Mouse (Mus musculus): ENCODE measurements around the gene Rhox2c. TPM values are rescaled to one million over a fixed set of nuclear protein-coding genes. Genes with fewer than 3 reads are reported as not detected.

The Rhox2c gene
- polyA plus RNA-seq (2021; fragmentation: Nextera tagmentation) = not detected in 2 replicates
- long read RNA-seq, experiment 1 = 0 reads
- long read RNA-seq, experiment 2 = 0 reads

DNA sequence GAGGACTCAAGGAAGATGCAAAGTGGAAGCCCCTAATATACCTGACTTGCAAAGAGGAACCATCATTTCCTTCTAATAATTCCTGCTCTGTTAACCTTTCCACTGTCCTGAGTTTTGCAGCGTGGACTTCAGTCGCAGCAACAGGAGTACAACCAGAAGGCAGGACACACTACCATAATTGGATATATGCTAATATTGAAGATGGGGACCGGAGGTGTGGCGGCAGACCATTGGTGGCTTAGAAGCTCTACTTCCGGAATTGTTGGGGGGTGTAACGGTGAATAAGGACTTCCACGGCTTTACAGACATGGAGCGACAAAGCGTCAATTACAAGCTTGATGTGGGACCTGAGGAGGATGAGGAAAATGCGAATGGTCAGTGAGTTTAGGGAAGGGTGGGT is at the start of gene Rhox2c:
TSS of gene Rhox2c (plus strand) at position 301 of the 400 bp plus-strand sequence.

DNA sequence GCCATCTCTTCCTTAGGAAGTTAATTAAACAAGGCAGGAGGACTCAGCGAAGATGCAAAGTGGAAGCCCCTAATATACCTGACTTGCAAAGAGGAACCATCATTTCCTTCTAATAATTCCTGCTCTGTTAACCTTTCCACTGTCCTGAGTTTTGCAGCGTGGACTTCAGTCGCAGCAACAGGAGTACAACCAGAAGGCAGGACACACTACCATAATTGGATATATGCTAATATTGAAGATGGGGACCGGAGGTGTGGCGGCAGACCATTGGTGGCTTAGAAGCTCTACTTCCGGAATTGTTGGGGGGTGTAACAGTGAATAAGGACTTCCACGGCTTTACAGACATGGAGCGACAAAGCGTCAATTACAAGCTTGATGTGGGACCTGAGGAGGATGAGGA is 41.7 kb upstream of the Rhox2c start, which contains the start of gene Rhox2b:
TSS of gene Rhox2b (plus strand) at position 301 of the 400 bp plus-strand sequence.

DNA sequence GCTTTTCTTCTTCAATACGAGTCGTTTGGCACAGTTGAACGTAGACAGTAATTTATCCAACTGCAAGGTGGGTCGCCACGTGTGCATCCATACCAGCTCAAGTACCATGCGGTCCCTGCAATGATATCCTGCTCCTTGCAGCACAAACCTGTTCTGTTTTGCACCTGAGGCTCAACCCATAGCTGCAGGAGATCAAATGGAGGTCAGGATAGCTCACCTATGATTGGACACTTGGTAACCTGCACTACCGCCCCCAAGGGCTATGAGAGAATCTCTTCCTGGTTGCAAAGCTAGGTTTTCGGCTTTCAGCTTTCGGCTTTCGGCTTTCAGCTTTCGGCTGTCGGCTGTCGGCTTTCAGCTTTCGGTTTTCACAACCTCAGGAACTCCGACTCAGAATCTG is 21.3 kb upstream of the Rhox2c start, which contains the start of gene Rhox4b:
TSS of gene Rhox4b (plus strand) at position 301 of the 400 bp plus-strand sequence.

DNA sequence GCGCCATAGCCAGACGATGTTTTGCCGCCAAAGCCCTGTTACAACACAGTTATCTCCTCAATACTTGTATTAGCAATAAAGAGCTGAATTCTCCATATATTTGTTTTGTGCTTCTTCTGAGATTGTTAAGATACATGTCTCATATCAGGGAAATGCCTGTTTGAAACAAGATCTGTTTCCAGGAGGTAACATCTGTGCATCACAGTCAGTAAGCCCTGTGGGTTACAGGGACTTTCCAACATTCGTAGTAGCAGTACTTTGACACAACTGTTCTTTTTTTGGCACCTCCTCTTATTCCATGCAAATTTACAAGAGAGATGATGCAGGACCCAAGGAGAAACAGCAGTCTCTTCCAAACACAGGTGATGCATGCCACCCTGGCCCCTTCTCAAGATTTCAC is 4.8 kb downstream of the Rhox2c start, which contains the start of gene Rhox3c:
TSS of gene Rhox3c (plus strand) at position 301 of the 400 bp plus-strand sequence.

DNA sequence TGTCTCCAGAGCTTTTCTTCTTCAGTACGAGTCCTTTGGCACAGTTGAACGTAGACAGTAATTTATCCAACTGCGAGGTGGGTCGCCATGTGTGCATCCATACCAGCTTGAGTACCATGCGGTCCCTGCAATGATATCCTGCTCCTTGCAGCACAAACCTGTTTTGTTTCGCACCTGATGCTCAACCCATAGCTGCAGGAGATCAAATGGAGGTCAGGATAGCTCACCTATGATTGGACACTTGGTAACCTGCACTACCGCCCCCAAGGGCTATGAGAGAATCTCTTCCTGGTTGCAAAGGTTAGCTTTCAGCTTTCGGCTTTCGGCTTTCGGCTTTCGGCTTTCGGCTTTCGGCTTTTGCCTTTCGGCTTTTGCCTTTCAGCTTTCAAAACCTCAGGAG is 26.6 kb downstream of the Rhox2c start, which contains the start of gene Rhox4c:
TSS of gene Rhox4c (plus strand) at position 301 of the 400 bp plus-strand sequence.

DNA sequence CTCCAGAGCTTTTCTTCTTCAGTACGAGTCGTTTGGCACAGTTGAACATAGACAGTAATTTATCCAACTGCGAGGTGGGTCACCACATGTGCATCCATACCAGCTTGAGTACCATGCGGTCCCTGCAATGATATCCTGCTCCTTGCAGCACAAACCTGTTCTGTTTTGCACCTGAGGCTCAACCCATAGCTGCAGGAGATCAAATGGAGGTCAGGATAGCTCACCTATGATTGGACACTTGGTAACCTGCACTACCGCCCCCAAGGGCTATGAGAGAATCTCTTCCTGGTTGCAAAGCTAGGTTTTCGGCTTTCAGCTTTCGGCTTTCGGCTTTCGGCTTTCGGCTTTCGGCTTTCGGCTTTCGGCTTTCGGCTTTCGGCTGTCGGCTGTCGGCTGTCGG is 60.6 kb downstream of the Rhox2c start, which contains the start of gene Rhox4d:
TSS of gene Rhox4d (plus strand) at position 301 of the 400 bp plus-strand sequence.

Other genes with a start within 250 kb of the Rhox2c start
- not detected in 2 replicates for gene Gm9, start 242.6 kb upstream of the Rhox2c start, polyA plus RNA-seq (2021; fragmentation: Nextera tagmentation)
- not detected in 2 replicates for gene Rhox1, start 231.4 kb upstream of the Rhox2c start, polyA plus RNA-seq (2021; fragmentation: Nextera tagmentation)
- not detected in 2 replicates for gene Rhox2a, start 208.7 kb upstream of the Rhox2c start, polyA plus RNA-seq (2021; fragmentation: Nextera tagmentation)
- not detected in 2 replicates for gene Rhox3a, start 203.8 kb upstream of the Rhox2c start, polyA plus RNA-seq (2021; fragmentation: Nextera tagmentation)
- not detected in 2 replicates for gene Rhox4a, start 188.3 kb upstream of the Rhox2c start, polyA plus RNA-seq (2021; fragmentation: Nextera tagmentation)
- not detected in 2 replicates for gene Rhox3a2, start 73.7 kb upstream of the Rhox2c start, polyA plus RNA-seq (2021; fragmentation: Nextera tagmentation)
- gene Rhox4a2, start 62.8 kb upstream of the Rhox2c start, polyA plus RNA-seq (2021; fragmentation: Nextera tagmentation) = not detected in 2 replicates
- not detected in 2 replicates for gene Rhox2b, start 41.6 kb upstream of the Rhox2c start, polyA plus RNA-seq (2021; fragmentation: Nextera tagmentation)
- not detected in 2 replicates for gene Rhox4b, start 21.2 kb upstream of the Rhox2c start, polyA plus RNA-seq (2021; fragmentation: Nextera tagmentation)
- gene Rhox3c, start 4.9 kb downstream of the Rhox2c start, polyA plus RNA-seq (2021; fragmentation: Nextera tagmentation) = not detected in 2 replicates
- not detected in 2 replicates for gene Rhox4c, start 26.7 kb downstream of the Rhox2c start, polyA plus RNA-seq (2021; fragmentation: Nextera tagmentation)
- not detected in 2 replicates for gene Rhox2d, start 39.7 kb downstream of the Rhox2c start, polyA plus RNA-seq (2021; fragmentation: Nextera tagmentation)
- gene Rhox4d, start 60.7 kb downstream of the Rhox2c start, polyA plus RNA-seq (2021; fragmentation: Nextera tagmentation) = not detected in 2 replicates
- not detected in 2 replicates for gene Rhox2e, start 76.8 kb downstream of the Rhox2c start, polyA plus RNA-seq (2021; fragmentation: Nextera tagmentation)
- gene Rhox3e, start 88.3 kb downstream of the Rhox2c start, polyA plus RNA-seq (2021; fragmentation: Nextera tagmentation) = not detected in 2 replicates
- not detected in 2 replicates for gene Rhox4e, start 103.7 kb downstream of the Rhox2c start, polyA plus RNA-seq (2021; fragmentation: Nextera tagmentation)
- gene Rhox2f, start 117.7 kb downstream of the Rhox2c start, polyA plus RNA-seq (2021; fragmentation: Nextera tagmentation) = not detected in 2 replicates
- not detected in 2 replicates for gene Rhox3f, start 127.3 kb downstream of the Rhox2c start, polyA plus RNA-seq (2021; fragmentation: Nextera tagmentation)
- gene Rhox4f, start 154.0 kb downstream of the Rhox2c start, polyA plus RNA-seq (2021; fragmentation: Nextera tagmentation) = not detected in 2 replicates
- not detected in 2 replicates for gene Rhox3g, start 174.9 kb downstream of the Rhox2c start, polyA plus RNA-seq (2021; fragmentation: Nextera tagmentation)
- gene Rhox2g, start 189.8 kb downstream of the Rhox2c start, polyA plus RNA-seq (2021; fragmentation: Nextera tagmentation) = not detected in 2 replicates
- not detected in 2 replicates for gene Rhox4g, start 197.6 kb downstream of the Rhox2c start, polyA plus RNA-seq (2021; fragmentation: Nextera tagmentation)
- not detected in 2 replicates for gene Rhox3h, start 215.1 kb downstream of the Rhox2c start, polyA plus RNA-seq (2021; fragmentation: Nextera tagmentation)
- not detected in 2 replicates for gene Rhox2h, start 219.6 kb downstream of the Rhox2c start, polyA plus RNA-seq (2021; fragmentation: Nextera tagmentation)